Mouse (Mus musculus): ENCODE results near the gene Ripk4. TPM values are rescaled to one million over a fixed set of nuclear protein-coding genes. Genes with fewer than 3 reads are reported as not detected.
A peak's percentile ranks its signal among the peaks of the same experiment; 100 is the strongest.

The Ripk4 gene
- total RNA-seq (2021) = 0.70 and 1.0 TPM in 2 replicates
- long read RNA-seq, experiment 1 = 0 reads
- long read RNA-seq, experiment 2, partial matches to known transcripts = 0 of 2 reads
- long read RNA-seq, experiment 2, other reads (novel, unspliced or antisense) = 0 of 2 reads

DNA sequence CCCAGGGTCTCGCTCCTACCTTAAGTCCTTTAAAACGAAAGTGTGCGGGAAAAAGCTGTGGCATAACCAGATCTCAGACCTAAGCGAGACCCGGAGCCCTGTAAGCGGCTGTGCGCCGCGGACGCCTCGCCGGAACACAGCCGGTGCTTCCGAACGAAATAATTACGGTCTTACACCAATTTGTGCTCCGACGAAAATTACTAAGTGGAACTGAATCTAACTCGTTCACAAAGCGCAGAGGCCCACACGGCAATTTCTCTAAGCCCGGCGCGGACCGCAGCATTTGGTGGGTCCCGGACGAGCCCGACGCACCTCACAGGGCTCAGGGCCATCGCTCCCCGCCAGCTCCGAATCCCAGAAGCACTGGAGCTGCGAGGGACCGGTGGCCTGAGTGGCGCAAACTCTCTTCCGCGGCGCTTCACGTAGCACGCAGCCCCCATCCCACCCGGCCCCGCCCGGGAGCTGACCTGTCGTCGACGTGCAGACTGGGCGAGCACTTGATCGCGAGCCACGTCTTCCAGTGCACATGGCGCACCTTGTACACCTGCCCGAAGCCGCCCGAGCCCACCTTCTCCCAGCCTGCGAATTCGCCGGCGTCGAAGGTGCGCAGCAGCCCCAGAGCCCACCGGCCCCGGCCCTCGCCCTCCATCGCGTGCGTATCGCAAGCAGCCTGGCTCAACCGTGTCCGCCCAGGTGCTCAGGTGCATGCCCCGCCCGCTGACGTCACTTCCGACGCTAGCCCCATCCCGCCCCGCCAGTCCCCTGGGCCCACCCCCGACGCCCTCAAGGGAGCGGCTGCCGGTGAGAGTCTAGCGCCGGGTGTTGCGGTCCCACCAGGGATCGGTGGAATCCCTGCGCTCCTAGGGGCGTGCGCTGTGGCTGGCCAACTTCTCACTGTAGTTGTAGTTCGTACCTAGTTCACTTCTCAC, at the start of gene Ripk4:
TSS of gene Ripk4 (minus strand) at position 727 of the 929 bp plus-strand sequence.
- peak; percentile 35 for DNase-seq

DNA sequence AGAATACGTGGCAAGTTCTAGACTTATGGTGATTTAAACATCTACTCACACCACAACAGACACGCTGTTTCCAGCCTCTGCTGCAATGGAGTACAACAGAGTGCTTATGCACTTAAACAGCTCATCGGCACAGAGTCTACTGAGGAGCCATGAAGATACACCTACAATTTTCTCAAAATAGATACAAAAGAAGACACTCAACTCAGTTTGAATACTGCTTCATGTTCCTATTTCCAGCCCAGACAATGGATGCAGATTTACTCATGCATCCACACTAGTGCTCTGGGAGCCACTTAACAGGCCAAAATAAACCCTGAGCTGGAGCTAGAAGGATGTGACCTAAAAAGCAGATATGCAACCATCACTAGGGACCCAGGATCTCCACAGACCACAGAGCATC, 45.3 kb upstream of the Ripk4 start:
- no peak for DNase-seq

DNA sequence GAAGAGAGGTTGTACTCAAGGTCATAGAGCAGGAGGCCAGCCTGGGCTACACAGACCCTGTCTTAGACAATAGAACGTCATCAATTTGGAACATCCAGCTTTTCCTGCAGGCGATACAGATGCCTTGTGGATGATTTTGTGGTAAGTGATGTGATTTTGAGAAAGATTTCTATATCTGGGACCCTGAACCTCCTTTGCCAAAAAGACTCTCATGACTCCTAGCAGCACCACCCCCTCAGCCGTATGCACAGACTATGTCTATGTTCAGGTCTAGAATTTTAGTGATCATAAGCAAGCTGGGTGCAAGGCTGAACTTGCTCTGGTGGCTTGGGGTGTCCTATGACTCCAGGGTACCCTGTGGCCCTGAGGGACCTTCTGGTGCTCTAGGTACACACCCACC, 42.1 kb upstream of the Ripk4 start:
- no peak for DNase-seq

DNA sequence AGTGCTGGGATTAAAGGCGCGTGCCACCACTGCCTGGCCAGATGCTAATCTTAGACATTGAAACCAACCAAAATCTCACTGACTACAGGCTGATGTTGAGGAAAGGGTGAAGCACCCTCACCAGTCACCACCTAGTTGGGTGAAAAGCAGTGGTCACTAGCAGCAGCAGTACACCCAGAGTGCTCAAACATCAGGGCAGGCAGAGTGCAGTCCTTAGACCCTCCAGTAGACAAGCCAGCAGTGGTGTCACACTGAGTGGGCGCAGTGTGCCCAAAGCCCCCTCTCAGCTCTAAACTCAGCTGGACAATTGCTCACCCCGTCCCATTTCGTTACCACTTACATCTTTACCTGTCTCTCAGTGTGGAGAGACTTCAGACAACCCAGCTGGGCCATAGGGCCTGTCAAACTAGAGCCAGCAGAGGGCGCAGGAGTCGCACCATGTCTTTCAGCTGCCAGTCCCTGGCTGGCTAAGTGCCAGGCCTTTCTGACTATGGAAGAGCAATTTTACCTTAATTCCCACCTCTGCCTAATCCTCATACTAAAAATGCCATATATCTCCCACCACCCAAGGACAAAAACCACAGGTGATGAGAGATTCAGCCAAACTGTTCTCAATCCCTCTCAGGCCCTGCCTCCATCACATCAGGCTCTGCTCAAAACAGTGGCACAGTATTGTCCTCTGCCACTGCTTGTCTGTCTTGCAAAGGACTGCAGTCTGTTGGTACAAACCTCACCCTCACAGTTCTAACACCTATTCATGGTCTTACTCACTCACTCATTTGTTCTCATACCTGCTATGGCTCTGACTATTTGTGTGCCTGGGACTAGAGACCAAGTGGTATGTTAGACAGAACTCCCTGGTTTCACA, 41.3 kb upstream of the Ripk4 start:
- DNase-seq = peak; percentile 91

DNA sequence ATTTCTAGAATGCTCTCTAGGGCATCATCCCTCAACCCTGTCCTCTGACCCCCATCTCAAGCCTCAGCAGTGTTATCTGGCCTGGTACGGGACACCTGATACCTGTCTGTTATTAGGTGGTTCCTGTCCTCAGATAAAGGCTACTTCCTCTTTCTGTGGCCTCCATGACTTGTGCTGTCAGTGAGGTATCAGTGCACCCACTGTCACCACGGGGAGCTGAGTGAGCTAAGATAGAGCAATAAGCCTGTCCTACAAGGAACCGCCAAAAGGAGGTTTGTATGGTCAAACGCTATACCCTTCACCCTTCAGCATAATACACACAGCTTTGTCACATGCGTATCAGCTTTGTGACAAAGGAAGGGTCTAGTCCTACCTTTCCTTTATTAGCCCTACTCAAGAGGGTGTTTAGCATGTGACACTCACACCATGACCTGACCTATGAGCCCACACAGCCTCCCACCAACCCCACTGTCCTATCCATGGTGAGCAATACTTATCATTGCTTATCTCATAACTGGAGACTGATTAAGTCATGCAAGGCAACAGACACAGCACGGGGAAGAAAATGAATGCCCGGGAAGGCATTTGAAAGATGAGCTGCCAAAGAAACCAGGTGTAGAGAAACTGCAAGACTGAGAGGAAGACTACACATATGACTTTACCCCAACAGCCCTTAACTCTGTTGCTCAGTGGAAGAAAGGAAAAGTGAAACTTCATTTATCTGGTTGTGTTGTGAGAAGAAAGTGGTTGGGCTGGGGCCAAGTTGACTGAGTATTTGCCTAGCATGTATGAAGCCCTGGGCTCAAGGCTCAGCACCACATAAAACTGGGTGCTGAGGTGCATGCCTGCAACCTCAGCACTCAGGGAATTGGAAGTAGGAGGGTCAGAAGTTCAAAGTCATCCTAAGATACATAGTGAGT, 34.6 kb upstream of the Ripk4 start:
- no peak for DNase-seq

DNA sequence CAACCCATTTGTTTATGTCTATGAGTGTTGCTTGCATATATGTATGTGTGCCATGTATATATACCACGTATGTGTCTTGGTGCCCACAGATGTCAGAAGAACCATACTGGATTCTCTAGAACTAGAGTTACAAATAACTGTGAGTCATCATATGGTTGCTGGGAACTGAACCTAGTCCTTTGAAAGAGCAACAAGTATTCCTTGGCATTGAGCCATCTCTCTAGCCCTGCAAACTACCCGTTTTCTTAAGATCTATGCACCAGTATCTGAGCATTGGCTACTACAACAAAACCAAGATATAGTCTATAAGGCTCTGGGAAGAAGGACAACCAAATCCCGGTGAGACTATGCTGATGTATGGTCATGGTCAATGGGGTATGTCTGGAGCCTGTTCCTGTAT, 33.6 kb upstream of the Ripk4 start:
- no peak for DNase-seq

DNA sequence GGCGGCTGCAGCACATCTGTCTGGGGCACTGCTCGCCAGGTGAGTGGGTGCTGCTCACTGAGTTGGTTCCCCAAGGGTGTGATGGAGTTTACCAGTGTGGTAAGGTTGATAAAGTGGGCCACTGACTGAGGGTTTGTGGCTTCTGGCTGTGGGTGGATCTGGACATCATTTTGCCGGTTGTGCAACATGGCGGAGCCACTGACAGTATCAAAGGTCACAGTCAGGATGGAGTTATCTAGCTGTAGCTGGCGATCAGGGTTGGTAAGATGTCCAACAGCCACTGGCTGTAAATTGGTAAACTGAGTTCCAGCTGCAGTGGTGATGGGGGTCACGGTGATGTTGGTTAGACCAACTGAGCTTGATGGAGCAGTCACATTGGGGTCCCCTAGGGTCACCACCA, 30.7 kb upstream of the Ripk4 start:
- DNase-seq = no peak

DNA sequence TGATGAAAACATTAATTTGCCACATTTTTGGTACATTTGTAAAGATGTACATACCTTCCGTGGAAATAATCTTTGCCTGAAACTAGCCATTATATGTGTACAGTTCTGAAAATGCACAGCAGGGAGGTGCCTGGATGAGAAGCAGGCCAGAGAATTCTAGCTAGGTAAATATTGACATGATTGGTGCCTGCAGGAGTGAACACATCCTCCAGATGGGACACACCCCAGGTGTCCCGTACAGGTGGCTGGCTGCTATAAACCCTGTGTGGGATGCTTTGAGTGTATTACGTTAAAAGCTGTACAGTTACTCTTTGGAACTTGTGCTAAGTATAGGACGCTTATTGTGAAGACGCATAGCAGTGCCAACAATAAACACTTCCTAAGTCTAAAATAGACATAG, 19.5 kb upstream of the Ripk4 start:
- DNase-seq = no peak

DNA sequence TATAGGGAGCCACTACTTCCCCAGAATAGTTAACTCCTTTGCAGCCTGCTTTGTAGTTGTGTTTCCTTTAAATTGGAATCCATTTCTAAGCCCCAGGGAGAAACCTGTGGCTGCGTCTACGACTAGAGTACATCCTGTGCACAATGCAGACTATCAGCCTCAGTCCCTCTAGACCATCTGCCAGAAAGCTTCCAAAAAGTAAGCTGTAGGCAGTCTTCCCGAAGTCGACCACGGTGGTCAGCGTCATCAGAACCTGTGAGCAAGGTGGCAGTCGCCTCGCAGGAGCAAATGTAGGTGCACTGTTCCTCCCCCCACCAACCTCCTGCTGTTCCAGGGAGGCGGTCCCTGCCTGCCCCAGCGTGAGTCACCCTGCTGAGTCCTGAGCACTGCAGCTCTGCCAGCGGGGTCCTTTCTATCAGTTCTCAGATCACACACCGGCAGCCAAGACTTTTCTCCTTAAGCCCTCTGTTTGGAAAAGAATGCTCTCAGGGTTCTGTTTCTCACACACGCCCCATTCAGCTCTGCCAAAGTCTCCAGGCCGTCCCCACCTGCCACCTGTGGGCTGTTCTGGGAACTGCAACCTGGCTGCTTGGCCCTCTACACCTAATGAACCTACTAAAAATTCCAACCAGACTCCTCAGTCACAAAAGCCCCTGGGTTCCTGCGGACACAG, 14.9 kb upstream of the Ripk4 start:
- peak; percentile 84 for DNase-seq

DNA sequence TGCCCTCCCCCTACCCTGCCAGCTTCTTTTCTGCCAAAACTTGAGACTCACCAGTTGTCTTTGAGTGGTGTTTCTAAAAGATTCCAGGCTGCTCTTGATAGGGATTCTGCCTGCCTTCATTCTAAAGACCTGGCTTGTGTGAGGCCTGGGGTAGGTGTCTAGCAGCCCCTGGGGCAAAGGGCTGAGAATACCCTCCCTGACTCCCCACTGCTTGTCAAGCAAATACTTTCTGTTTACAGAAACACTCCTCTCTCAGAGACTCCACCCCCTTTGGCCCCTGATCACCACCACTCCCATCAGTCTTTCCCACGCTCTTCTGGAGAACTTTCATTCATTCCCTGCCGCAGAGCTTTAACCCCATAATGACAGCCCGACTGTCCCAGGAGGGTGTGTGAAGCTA, 2.9 kb upstream of the Ripk4 start:
- DNase-seq = no peak

DNA sequence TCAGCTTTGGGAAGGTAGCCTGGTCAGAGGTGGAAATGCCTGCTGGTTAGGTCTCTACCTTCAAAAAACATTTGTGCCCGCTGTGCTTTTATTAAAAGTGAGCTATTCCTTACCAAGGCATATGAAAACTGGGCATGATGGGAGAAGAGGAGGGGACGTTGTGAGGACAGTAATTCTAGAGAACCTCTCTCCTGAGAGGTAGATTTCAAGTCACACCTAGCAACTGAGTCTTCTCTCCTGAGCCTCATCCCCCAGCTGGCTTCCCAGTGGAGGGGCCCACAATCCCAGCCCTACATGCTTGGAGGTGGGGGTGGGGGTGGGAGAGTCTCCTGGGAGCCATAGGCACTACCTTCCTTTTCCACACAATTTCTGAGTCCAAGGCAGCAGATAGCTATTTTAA, 1.0 kb upstream of the Ripk4 start:
- no peak for DNase-seq

DNA sequence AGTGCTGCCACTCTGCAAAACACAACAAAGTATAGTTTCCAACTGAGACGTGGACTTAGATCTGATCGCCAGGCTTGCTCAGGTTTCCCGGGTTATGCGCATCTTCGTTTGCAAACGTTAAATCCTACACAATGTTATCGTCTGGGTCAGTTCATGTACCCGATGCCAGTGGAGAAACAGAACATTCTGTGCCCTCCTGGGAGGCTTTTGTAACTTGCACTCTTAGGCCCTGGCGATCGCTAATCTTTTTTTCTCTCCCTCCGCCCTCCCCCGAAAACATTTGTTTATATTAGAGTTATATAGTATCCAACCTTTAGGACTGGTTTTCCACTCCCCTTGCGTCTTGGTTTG, 378 bp upstream of the Ripk4 start:
- DNase-seq = no peak

DNA sequence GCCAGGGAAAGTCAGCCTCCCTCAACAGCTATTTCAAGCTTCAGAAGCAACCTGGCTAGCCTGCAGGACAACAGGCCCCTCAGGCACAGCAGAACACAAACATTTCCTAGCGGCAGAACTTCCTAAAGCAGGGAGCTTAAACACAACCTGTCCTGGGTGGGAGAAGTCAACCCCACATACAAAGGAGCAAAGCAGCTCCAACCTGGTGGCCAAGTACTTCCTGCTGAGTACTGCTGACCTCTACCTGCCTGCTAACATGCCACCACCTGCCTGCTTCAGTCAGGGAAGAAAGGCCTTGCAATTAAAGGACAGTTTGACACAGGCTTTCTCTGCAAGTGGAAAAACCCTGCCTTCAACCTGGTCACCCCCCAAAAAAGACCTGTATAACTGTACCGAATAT, 1.8 kb downstream of the Ripk4 start:
- no peak for DNase-seq

DNA sequence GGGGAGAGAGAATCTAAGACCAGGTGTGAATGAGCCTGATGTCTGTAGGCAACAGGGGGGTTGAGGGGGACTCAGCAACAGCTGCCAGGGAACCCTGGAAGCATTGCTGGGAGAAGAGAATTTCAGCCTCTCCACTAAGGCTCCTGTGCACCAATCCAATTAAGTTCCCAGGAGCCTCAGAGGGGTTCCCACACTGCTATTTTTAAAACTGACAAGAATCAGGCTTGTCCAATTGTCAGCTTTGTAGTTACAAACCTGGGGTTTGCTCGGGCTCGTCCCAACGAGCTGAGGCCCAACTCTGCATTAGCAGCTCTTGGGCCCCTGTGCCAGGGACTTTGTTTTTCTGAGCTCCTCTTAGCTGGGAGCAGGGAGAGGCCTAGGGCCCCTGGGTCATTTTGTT, 3.9 kb downstream of the Ripk4 start:
- DNase-seq = no peak

DNA sequence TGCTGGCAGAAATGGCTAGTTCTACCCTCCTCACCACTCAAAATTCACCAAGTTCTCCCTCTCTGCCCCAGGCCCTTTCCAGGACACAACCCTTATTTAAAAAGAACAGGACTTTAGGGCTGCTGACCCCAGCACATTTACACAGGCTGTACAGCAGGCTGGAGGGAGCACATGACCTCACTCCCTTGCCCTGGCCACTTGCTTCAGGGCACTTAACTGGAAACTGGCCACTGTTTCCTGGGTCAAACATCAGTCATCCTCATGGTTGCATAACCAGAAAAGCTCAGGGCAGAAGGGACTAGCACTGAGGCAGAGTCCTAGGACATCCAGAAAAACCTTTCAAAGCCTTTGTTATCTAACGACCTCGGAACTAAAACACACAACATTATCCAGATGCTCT, 5.3 kb downstream of the Ripk4 start:
- DNase-seq = no peak

DNA sequence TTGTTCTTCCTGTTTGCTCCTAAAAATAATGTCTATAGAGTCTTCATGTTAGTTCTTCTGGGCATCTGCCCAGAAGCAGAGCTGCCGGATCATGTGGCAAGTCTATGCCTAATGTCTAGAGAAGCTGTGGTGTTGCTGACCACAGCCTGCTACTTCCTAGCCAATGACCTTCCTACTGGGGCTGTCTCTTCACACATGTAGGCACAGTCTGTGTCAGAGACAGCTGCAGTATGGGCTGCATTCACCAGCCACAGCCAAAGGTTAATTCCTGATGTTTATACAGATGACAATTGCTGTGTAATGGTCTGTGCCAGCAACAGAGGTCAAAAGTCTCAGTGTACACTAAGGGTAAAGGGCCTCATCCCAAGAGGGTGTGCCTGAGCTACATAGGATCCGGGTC, 7.1 kb downstream of the Ripk4 start:
- no peak for DNase-seq

DNA sequence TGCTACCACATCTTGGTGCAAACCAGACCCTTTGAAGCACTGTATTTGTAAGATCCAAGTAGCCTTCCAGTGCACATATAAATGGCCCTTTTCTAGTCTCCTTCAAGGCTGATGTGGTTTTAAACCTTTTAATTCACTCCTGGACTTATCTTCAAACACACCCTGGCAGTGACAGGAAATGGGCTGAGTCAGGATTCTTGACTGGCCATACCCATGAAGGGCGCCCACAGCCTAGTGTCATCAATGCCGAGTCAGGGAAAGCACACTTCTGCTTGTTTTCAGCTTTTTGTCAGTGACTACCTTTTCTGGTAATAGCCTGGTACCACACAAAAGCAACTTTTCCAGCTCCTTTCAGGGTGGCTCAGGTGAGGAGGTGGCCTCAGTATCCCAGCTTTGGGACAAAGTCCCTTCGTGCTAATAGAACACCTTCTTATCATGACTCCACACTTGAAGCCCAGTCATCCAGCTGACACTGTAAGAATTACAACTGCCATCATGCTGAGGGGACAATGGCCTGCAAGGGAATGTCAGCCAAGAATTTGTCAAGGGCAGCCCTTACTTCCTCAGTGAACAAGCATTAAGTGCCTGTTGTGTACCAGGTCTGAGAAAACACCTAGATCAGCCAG, 11.2 kb downstream of the Ripk4 start:
- DNase-seq = peak; percentile 27

DNA sequence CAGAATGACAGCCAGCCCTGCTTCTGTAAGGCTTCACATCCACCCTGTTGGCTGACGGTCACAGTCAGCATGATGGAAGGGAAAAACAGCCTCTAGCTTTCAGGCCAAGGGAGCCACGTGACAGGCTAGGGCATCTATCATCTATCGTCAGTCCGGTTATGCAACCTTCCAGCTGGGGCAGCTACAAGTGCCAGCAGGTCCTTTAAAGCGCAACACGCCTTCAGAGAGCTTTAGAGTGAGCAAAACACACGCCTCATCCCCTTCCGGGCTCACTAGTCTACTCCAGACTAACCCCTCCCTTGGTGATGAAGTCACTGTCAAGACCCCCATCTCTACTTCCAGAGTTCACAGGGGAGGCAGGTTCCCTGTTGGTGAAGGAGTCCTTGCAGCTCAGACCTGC, 11.7 kb downstream of the Ripk4 start:
- DNase-seq = peak; percentile 90

DNA sequence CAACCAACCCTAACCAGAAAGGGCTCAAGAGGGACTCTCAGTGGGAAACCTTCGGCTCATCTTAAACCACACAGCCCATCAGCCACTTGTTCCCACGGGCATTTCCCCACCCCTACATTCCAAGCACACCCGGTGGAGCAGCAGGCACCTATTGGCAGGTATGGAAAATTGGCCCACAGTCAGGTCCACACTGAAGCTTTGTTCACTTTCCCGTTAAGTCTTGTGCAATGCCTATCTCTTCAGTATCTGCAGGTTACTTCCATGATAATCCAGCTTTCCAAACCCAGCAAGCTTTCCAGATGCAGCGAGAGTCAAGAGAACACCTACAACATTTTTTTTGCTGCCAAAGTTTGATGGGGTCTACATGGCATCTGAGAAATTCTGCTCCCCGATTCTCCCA, 15.2 kb downstream of the Ripk4 start:
- DNase-seq = no peak

DNA sequence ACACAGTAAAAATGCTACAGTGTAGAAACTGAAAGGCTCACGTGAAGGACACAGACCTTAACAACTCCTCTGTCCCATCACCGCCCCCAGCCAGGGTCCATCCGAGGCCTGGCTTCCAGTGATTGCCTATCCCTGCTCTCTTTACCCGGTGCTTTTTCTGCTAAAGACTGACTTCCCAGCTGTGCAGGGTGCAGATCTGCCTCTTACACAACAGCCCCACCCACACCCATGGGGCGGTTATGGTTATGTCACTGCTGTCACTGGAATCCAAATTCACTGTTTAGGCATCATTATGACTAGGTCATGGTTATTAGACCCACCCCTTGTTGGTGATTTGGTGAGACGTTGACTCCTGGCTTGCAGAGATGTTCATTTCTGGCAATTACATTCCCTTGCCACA, 25.6 kb downstream of the Ripk4 start:
- DNase-seq = no peak

DNA sequence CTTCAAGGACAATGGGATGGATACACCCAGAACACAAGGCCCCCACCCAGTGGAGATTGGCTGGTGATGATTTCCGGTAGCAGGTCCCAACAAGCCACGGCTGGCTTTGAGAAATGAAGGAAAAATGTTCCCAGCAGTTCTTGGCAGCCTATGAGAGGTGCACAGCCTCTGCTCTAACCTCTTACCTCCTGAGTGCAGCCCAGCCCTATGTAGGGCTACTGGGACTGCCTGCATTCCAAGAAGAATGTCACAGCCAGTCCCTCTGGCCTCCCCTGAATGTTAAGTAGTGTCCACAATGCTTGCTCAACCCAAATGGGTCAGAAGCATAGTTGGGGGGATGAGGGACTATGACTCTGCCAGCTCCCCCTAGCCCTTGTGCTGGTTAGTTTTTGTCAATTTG, 27.0 kb downstream of the Ripk4 start:
- DNase-seq = peak; percentile 18
